8 mouse cellular contexts compared by ENCODE assay signal in the genomic region with DNA sequence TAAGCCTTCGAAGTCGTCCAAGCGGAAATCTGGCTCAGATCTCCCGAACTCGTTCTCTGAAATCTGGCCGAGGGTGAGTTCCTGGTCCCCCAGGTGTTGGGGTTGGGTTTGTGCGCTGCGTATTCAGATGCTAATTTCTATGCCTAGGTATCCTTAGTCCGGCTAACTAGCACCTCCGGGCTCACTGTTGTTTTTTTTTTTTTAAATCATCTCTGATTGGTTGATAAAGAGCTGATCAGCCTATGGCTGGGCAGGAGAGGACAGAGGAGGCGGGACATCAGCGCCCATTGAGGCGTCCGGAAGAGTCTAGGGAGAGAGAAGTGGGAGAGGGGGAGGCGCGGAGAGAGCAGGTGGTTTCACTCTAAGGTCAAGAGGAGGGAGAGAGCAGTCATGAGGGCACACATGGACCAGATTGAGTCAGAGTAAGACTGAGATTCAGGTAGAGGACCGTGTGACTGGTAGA. TPM values are rescaled to one million over a fixed set of nuclear protein-coding genes. Genes with fewer than 3 reads are reported as not detected.
DNase-seq lines count a peak whose midpoint lies in the region; ATAC-seq and TF ChIP-seq lines count a peak whose summit lies in the region.

No protein-coding gene starts in this region.

- no peak for TF ChIP-seq CTCF in liver, embryonic 14.5 days (IDR thresholded peaks at IDR 0.05; ENCODE audit: low read depth)

- peaks cover 9 to 10% of the 10 kb centered on the region in 2 experiments; a peak in 3 of 4 replicates for H3K4me1 ChIP-seq in liver, embryonic 14.5 days (replicated peaks; ENCODE audit: control insufficient read depth in 2 of 2, insufficient read depth in 2 of 2, low read length in 1 of 2)

- H3K4me3 ChIP-seq in liver, embryonic 14.5 days (ENCODE audit: insufficient read depth in 1 of 2, low read depth in 2 of 2, low read length in 2 of 2) = peak overlapping the region; percentile 81

- peak overlapping the region; percentile 92 for H3K4me2 ChIP-seq in liver, embryonic 14.5 days (ENCODE audit: low read depth)

- WGBS in liver, embryonic 14.5 days (ENCODE audit: insufficient replicate concordance) = under 1% methylated on average over 17 of the region's 17 CpGs

- peak overlapping the region; percentile 93 for H3K9ac ChIP-seq in liver, embryonic 14.5 days (replicated peaks)

- H3K27me3 ChIP-seq in liver, embryonic 14.5 days (ENCODE audit: control insufficient read depth, insufficient read depth, low read length) = no peaks in the 10 kb centered on the region

- DNase-seq in CD4-positive, CD25-positive, alpha-beta regulatory T cell, adult 2 months (ENCODE audit: low read depth, low spot score) = peak; percentile 83
- DNase-seq in R1 (ENCODE audit: low read depth, low spot score) = peak; percentile 99
- DNase-seq in hindlimb bud, embryonic 11.5 days (ENCODE audit: extremely low spot score, low read depth, low spot score) = peak; percentile 76
- DNase-seq in liver, embryonic 14.5 days (ENCODE audit: low read depth in 3 of 3, low spot score in 3 of 3) = peak; percentile 73 to 81 (median 77)
- peak; percentile 49 to 57 for DNase-seq in natural killer cell, adult 2 months (ENCODE audit: low spot score in 2 of 2)
- peak; percentile 51 to 68 for DNase-seq in thymus, postnatal 36 days
- no peak for DNase-seq in cerebellum, adult 11-12 months

- TF ChIP-seq EP300 in liver, embryonic 14.5 days (IDR thresholded peaks at IDR 0.05; ENCODE audit: low read depth) = no peak

- peak; percentile 83 for ATAC-seq in erythroblast, adult 5-6 weeks (replicated peaks; ENCODE audit: low FRiP score, poor library complexity, severe bottlenecking)
- peak; percentile 75 for ATAC-seq in liver, embryonic 14.5 days (ENCODE audit: insufficient read depth)

- no peaks in the 10 kb centered on the region for H3K9me3 ChIP-seq in liver, embryonic 14.5 days (ENCODE audit: control insufficient read depth, low read length)

- H3K27ac ChIP-seq in liver, embryonic 14.5 days = peak overlapping the region; percentile 87

- H3K36me3 ChIP-seq in liver, embryonic 14.5 days (replicated peaks; ENCODE audit: control insufficient read depth, insufficient read depth, low read depth) = peaks cover 36% of the 10 kb centered on the region

RNA-seq across cellular contexts. Expression of gene Cdca5, which starts 0.7 kb away (rescaled TPM):
- total RNA-seq in erythroblast, adult 5-6 weeks (2015; ENCODE audit: low replicate concordance) = 10.2 and 21.3 TPM in 2 replicates
- 8.1 and 11.6 TPM in 2 replicates for total RNA-seq in erythroblast, adult 5-6 weeks (2017; ENCODE audit: low replicate concordance)
- polyA plus RNA-seq in liver, embryonic 14.5 days (2012; rRNA removed) = 17.6 and 23.1 TPM in 2 replicates
- 30.9 and 33.7 TPM in 2 replicates for polyA plus RNA-seq in liver, embryonic 14.5 days (2014; fragmentation: Nextera tagmentation; extraction: Ambion mirVana)

RNA-seq across cellular contexts. Expression of gene Zfpl1, which starts 0.7 kb away (rescaled TPM):
- total RNA-seq in erythroblast, adult 5-6 weeks (2015; ENCODE audit: low replicate concordance) = 0.77 and 3.8 TPM in 2 replicates
- 5.0 and 7.8 TPM in 2 replicates for total RNA-seq in erythroblast, adult 5-6 weeks (2017; ENCODE audit: low replicate concordance)
- 20.8 and 24.1 TPM in 2 replicates for polyA plus RNA-seq in liver, embryonic 14.5 days (2012; rRNA removed)
- 18.1 and 20.4 TPM in 2 replicates for polyA plus RNA-seq in liver, embryonic 14.5 days (2014; fragmentation: Nextera tagmentation; extraction: Ambion mirVana)

RNA-seq across cellular contexts. Expression of gene Gm28374, which starts 3.4 kb away (rescaled TPM):
- not detected in 2 replicates for total RNA-seq in erythroblast, adult 5-6 weeks (2015; ENCODE audit: low replicate concordance)
- total RNA-seq in erythroblast, adult 5-6 weeks (2017; ENCODE audit: low replicate concordance) = not detected in 2 replicates
- polyA plus RNA-seq in liver, embryonic 14.5 days (2012; rRNA removed) = 0.16 and 0.17 TPM in 2 replicates
- polyA plus RNA-seq in liver, embryonic 14.5 days (2014; fragmentation: Nextera tagmentation; extraction: Ambion mirVana) = 0.33 and 0.38 TPM in 2 replicates

RNA-seq across cellular contexts. Expression of gene Tmem262, which starts 5.6 kb away (rescaled TPM):
- not detected in 2 replicates for total RNA-seq in erythroblast, adult 5-6 weeks (2015; ENCODE audit: low replicate concordance)
- total RNA-seq in erythroblast, adult 5-6 weeks (2017; ENCODE audit: low replicate concordance) = not detected in 2 replicates
- not detected in 2 replicates for polyA plus RNA-seq in liver, embryonic 14.5 days (2012; rRNA removed)
- polyA plus RNA-seq in liver, embryonic 14.5 days (2014; fragmentation: Nextera tagmentation; extraction: Ambion mirVana) = not detected in 2 replicates

RNA-seq across cellular contexts. Expression of gene Vps51, which starts 8.4 kb away (rescaled TPM):
- 16.3 and 21.3 TPM in 2 replicates for total RNA-seq in erythroblast, adult 5-6 weeks (2015; ENCODE audit: low replicate concordance)
- total RNA-seq in erythroblast, adult 5-6 weeks (2017; ENCODE audit: low replicate concordance) = 12.3 and 13.4 TPM in 2 replicates
- 20.7 and 21.9 TPM in 2 replicates for polyA plus RNA-seq in liver, embryonic 14.5 days (2012; rRNA removed)
- polyA plus RNA-seq in liver, embryonic 14.5 days (2014; fragmentation: Nextera tagmentation; extraction: Ambion mirVana) = 19.9 and 23.3 TPM in 2 replicates
